Mouse (Mus musculus) testis, adult 2 months (tissue): ENCODE measurements at regions not wholly inside any gene's neighbourhood (a gene's known extent, or its start where the extent isn't known, plus 50 kb on each side); places are given as distances from the start of the nearest gene placed in this dataset.

Source experiments
- H3K27ac ChIP-seq: fragments of 200-500 bp; 2 replicates; pipeline ENCODE4 v1.5.1; 2012; ENCODE audit warnings: low read depth, low read length; ENCODE audit not compliant: control insufficient read depth, insufficient read depth
- H3K27me3 ChIP-seq: fragments of 200-500 bp; 2 replicates; pipeline ENCODE4 v1.6.1; 2012; ENCODE audit warnings: mild to moderate bottlenecking, low read length, moderate library complexity; ENCODE audit not compliant: control insufficient read depth, insufficient read depth
- H3K36me3 ChIP-seq: fragments of 200-500 bp; 2 replicates; pipeline ENCODE4 v1.6.1; 2012; ENCODE audit warnings: mild to moderate bottlenecking, low read length; ENCODE audit not compliant: control insufficient read depth, insufficient read depth
- H3K4me1 ChIP-seq: fragments of 200-500 bp; 2 replicates; pipeline ENCODE4 v1.6.1; 2012; ENCODE audit warnings: low read length; ENCODE audit not compliant: control insufficient read depth, insufficient read depth
- H3K4me3 ChIP-seq: fragments of 200-500 bp; 2 replicates; pipeline ENCODE4 v1.5.1; 2012; ENCODE audit warnings: low read depth, mild to moderate bottlenecking, low read length, moderate library complexity, mixed read lengths; ENCODE audit not compliant: control insufficient read depth
- CTCF ChIP-seq: fragments of 200-500 bp; IDR thresholded peaks from 2 replicates; pipeline ENCODE4 v1.5.1; 2012; ENCODE audit warnings: low read depth, mild to moderate bottlenecking, inconsistent platforms, low read length, moderate library complexity; ENCODE audit not compliant: control insufficient read depth, insufficient read depth, insufficient replicate concordance
- POLR2A ChIP-seq: fragments of 200-500 bp; IDR thresholded peaks from 2 replicates; pipeline ENCODE4 v1.6.1; 2012; ENCODE audit warnings: low read depth, mild to moderate bottlenecking, inconsistent platforms, low read length, moderate library complexity; ENCODE audit not compliant: control insufficient read depth

GRCm38 (mm10) chr10:16600041-16600440, 1123.0 kb upstream of the Cited2 start:
- H3K36me3 ChIP-seq = no peaks in the 10 kb centered on the region
- no peak overlapping the region for H3K4me3 ChIP-seq
- H3K4me1 ChIP-seq = no peaks in the 10 kb centered on the region
- H3K27ac ChIP-seq = no peak overlapping the region
- no peak for TF ChIP-seq POLR2A
- TF ChIP-seq CTCF = no peak
- H3K27me3 ChIP-seq = no peaks in the 10 kb centered on the region

GRCm38 (mm10) chr10:16600551-16601224, 1122.3 kb upstream of the Cited2 start:
- Histone ChIP-seq H3K27ac (no peak overlapping the region), H3K4me1 (no peaks in the 10 kb centered on the region), H3K4me3 (no peak overlapping the region), H3K36me3 (no peaks in the 10 kb centered on the region), H3K27me3 (no peaks in the 10 kb centered on the region)
- no peak for TF ChIP-seq CTCF
- TF ChIP-seq POLR2A = no peak

GRCm38 (mm10) chr10:16601225-16601595, 1121.8 kb upstream of the Cited2 start:
- no peak for TF ChIP-seq CTCF
- no peak for TF ChIP-seq POLR2A
- Histone ChIP-seq H3K36me3 (no peaks in the 10 kb centered on the region), H3K27me3 (no peaks in the 10 kb centered on the region), H3K4me3 (no peak overlapping the region), H3K27ac (no peak overlapping the region), H3K4me1 (no peaks in the 10 kb centered on the region)

- Histone ChIP-seq H3K4me3 (no peak overlapping the region), H3K27ac (no peak overlapping the region), H3K36me3 (no peaks in the 10 kb centered on the region), H3K27me3 (no peaks in the 10 kb centered on the region), H3K4me1 (no peaks in the 10 kb centered on the region)
- TF ChIP-seq POLR2A (no peak), CTCF (no peak)
Measured at GRCm38 (mm10) chr10:16608339-16608738, 1114.7 kb upstream of the Cited2 start.

- TF ChIP-seq POLR2A (no peak), CTCF (no peak)
- H3K27me3 ChIP-seq = no peaks in the 10 kb centered on the region
- H3K4me1 ChIP-seq = no peaks in the 10 kb centered on the region
- H3K36me3 ChIP-seq = no peaks in the 10 kb centered on the region
- H3K27ac ChIP-seq = no peak overlapping the region
- H3K4me3 ChIP-seq = no peak overlapping the region
Measured at GRCm38 (mm10) chr10:16618752-16619151, 1104.3 kb upstream of the Cited2 start.

GRCm38 (mm10) chr10:16619584-16619983, 1103.4 kb upstream of the Cited2 start:
- TF ChIP-seq CTCF = no peak

GRCm38 (mm10) chr10:16620804-16621559, 1102.0 kb upstream of the Cited2 start:
- Histone ChIP-seq H3K4me1 (no peaks in the 10 kb centered on the region), H3K27me3 (no peaks in the 10 kb centered on the region), H3K36me3 (no peaks in the 10 kb centered on the region), H3K27ac (no peak overlapping the region), H3K4me3 (no peak overlapping the region)
- TF ChIP-seq CTCF = no peak
- no peak for TF ChIP-seq POLR2A

More at GRCm38 (mm10) chr10:16619584-16619983, 1103.4 kb upstream of the Cited2 start:
- H3K4me1 ChIP-seq = no peaks in the 10 kb centered on the region
- H3K27me3 ChIP-seq = no peaks in the 10 kb centered on the region
- H3K4me3 ChIP-seq = no peak overlapping the region
- H3K27ac ChIP-seq = no peak overlapping the region
- no peaks in the 10 kb centered on the region for H3K36me3 ChIP-seq

GRCm38 (mm10) chr10:16622821-16623220, 1100.2 kb upstream of the Cited2 start:
- no peak overlapping the region for H3K4me3 ChIP-seq
- no peak overlapping the region for H3K27ac ChIP-seq
- H3K36me3 ChIP-seq = no peaks in the 10 kb centered on the region
- no peak for TF ChIP-seq POLR2A
- TF ChIP-seq CTCF = no peak
- H3K27me3 ChIP-seq = no peaks in the 10 kb centered on the region
- H3K4me1 ChIP-seq = no peaks in the 10 kb centered on the region
